Mouse (Mus musculus): Measurements from ENCODE around the gene H2-K1.

- TF ChIP-seq POLR2A (IDR thresholded peaks at IDR 0.05; ENCODE audit: low read depth, low read length) (no peak), CTCF (IDR thresholded peaks at IDR 0.05; ENCODE audit: borderline replicate concordance, insufficient read depth, low read length) (no peak)
Measured at GRCm38 (mm10) chr17:33980181-33981035, 19.7 kb downstream of the H2-K1 start.

Data from embryonic fibroblast, embryonic 13.5 days (primary cell).